Mouse (Mus musculus) intestine, embryonic 15.5 days (tissue): ENCODE measurements around the gene Fam117b. TPM values are rescaled to one million over a fixed set of nuclear protein-coding genes. Genes with fewer than 3 reads are reported as not detected.

Experiments
- ATAC-seq: fragments of 200-750 bp; cut with Nextera tagmentation; 2 replicates; pipeline ENCODE4 v1.8.0; 2017; ENCODE audit warnings: moderate TSS enrichment, moderate library complexity
- H3K27ac ChIP-seq: fragments of 300-500 bp; sonication (generic); 2 replicates; pipeline ENCODE4 v1.5.1; 2015; ENCODE audit warnings: mild to moderate bottlenecking, inconsistent platforms
- H3K27me3 ChIP-seq: fragments of 300-500 bp; sonication (generic); replicated peaks from 2 replicates; pipeline ENCODE4 v1.6.1; 2015; ENCODE audit warnings: inconsistent platforms
- H3K36me3 ChIP-seq: fragments of 300-500 bp; sonication (generic); 2 replicates; pipeline ENCODE4 v1.6.1; 2015; ENCODE audit warnings: inconsistent platforms
- H3K4me1 ChIP-seq: fragments of 300-500 bp; sonication (generic); replicated peaks from 2 replicates; pipeline ENCODE4 v1.6.1; 2015; ENCODE audit warnings: inconsistent platforms
- H3K4me2 ChIP-seq: fragments of 300-500 bp; sonication (generic); replicated peaks from 2 replicates; pipeline ENCODE4 v1.6.1; 2015; ENCODE audit warnings: mild to moderate bottlenecking, inconsistent platforms
- H3K4me3 ChIP-seq: fragments of 300-500 bp; sonication (generic); replicated peaks from 2 replicates; pipeline ENCODE4 v1.5.1; 2015; ENCODE audit warnings: inconsistent platforms
- H3K9ac ChIP-seq: fragments of 300-500 bp; sonication (generic); 2 replicates; pipeline ENCODE4 v1.6.1; 2015; ENCODE audit warnings: inconsistent platforms
- H3K9me3 ChIP-seq: fragments of 300-500 bp; sonication (generic); 2 replicates; pipeline ENCODE4 v1.6.1; 2016; ENCODE audit warnings: inconsistent platforms
- WGBS: fragments of 180-500 bp; shearing (Covaris S2); methylation state at CpG from one replicate; pipeline ENCODE4 v1.1.7; 2015; 5-methylcytosine and 5-hydroxymethylcytosine counted together
- polyA plus RNA-seq: library from polyadenylated mRNA; unstranded; fragments of >200 nt; fragmentation: Nextera tagmentation; extraction: Ambion mirVana; gene quantifications from 2 replicates; pipeline ENCODE4 v1.2.1, GENCODE M21; 2015

The Fam117b gene
- polyA plus RNA-seq, 1 experiment from 2014 or later = 7.8 TPM

GRCm38 (mm10) chr1:59899679-59900078 lies 13.1 kb upstream of the Fam117b start:
- no peaks in the 10 kb centered on the region for H3K27me3 ChIP-seq
- peaks cover 3% of the 10 kb centered on the region; the same call in 1 of the 2 replicates for H3K4me1 ChIP-seq
- H3K27ac ChIP-seq = 0 out of 2 replicates have a peak overlapping the region, but pooled peaks have one; percentile 17
- H3K4me2 ChIP-seq = no peak overlapping the region
- no peaks in the 10 kb centered on the region for H3K9me3 ChIP-seq
- no peaks in the 10 kb centered on the region for H3K36me3 ChIP-seq
- no peak overlapping the region for H3K9ac ChIP-seq
- H3K4me3 ChIP-seq = no peak overlapping the region
- peak; percentile 58 for ATAC-seq
- 58% methylated on average over 2 of the region's 2 CpGs for WGBS

GRCm38 (mm10) chr1:59901082-59901876 lies 11.5 kb upstream of the Fam117b start:
- no peaks in the 10 kb centered on the region for H3K9me3 ChIP-seq
- H3K27ac ChIP-seq = no peak overlapping the region
- peaks cover 3% of the 10 kb centered on the region; the same call in 1 of the 2 replicates for H3K4me1 ChIP-seq
- H3K4me3 ChIP-seq = no peak overlapping the region
- H3K4me2 ChIP-seq = no peak overlapping the region
- no peaks in the 10 kb centered on the region for H3K27me3 ChIP-seq
- H3K36me3 ChIP-seq = no peaks in the 10 kb centered on the region
- H3K9ac ChIP-seq = no peak overlapping the region
- 84% methylated on average over 5 of the region's 5 CpGs for WGBS
- ATAC-seq = no peak

GRCm38 (mm10) chr1:59902634-59903033 lies 10.2 kb upstream of the Fam117b start:
- H3K4me3 ChIP-seq = no peak overlapping the region
- H3K9ac ChIP-seq = no peak overlapping the region
- H3K4me1 ChIP-seq = peaks cover 3% of the 10 kb centered on the region; the same call in 1 of the 2 replicates
- no peaks in the 10 kb centered on the region for H3K27me3 ChIP-seq
- H3K36me3 ChIP-seq = no peaks in the 10 kb centered on the region
- ATAC-seq = peak; percentile 44; the same call in 1 of the 2 replicates
- no peaks in the 10 kb centered on the region for H3K9me3 ChIP-seq
- no peak overlapping the region for H3K27ac ChIP-seq
- no peak overlapping the region for H3K4me2 ChIP-seq
- WGBS = 15% methylated on average over 3 of the region's 3 CpGs

- no peaks in the 10 kb centered on the region for H3K36me3 ChIP-seq
- H3K9ac ChIP-seq = no peak overlapping the region
- no peaks in the 10 kb centered on the region for H3K27me3 ChIP-seq
- ATAC-seq = no peak
- no peaks in the 10 kb centered on the region for H3K9me3 ChIP-seq
- no peak overlapping the region for H3K4me3 ChIP-seq
- no peak overlapping the region for H3K27ac ChIP-seq
- 92% methylated on average over 6 of the region's 6 CpGs for WGBS
- H3K4me1 ChIP-seq = no peaks in the 10 kb centered on the region; the same call in 1 of the 2 replicates
- no peak overlapping the region for H3K4me2 ChIP-seq
Measured at GRCm38 (mm10) chr1:59904630-59905295, 8.0 kb upstream of the Fam117b start.

- Histone ChIP-seq H3K9me3 (no peaks in the 10 kb centered on the region), H3K4me1 (no peaks in the 10 kb centered on the region; the same call in 1 of the 2 replicates), H3K36me3 (no peaks in the 10 kb centered on the region), H3K9ac (no peak overlapping the region), H3K27me3 (no peaks in the 10 kb centered on the region), H3K4me2 (no peak overlapping the region), H3K27ac (no peak overlapping the region), H3K4me3 (no peak overlapping the region)
- no peak for ATAC-seq
- 83% methylated on average over 2 of the region's 2 CpGs for WGBS
Measured at GRCm38 (mm10) chr1:59905916-59906315, 6.9 kb upstream of the Fam117b start.

GRCm38 (mm10) chr1:59906819-59907521 lies 5.8 kb upstream of the Fam117b start:
- Histone ChIP-seq H3K4me2 (no peak overlapping the region), H3K36me3 (no peaks in the 10 kb centered on the region), H3K4me3 (no peak overlapping the region), H3K27me3 (no peaks in the 10 kb centered on the region), H3K9ac (no peak overlapping the region), H3K9me3 (no peaks in the 10 kb centered on the region), H3K4me1 (no peaks in the 10 kb centered on the region; the same call in 1 of the 2 replicates), H3K27ac (no peak overlapping the region)
- ATAC-seq = no peak
- 82% methylated on average over 13 of the region's 13 CpGs for WGBS

- H3K27ac ChIP-seq = no peak overlapping the region
- H3K4me3 ChIP-seq = no peak overlapping the region
- H3K27me3 ChIP-seq = no peaks in the 10 kb centered on the region
- WGBS = 28% methylated on average over 2 of the region's 2 CpGs
- H3K4me1 ChIP-seq = no peaks in the 10 kb centered on the region; the same call in 1 of the 2 replicates
- no peaks in the 10 kb centered on the region for H3K36me3 ChIP-seq
- H3K4me2 ChIP-seq = no peak overlapping the region
- no peaks in the 10 kb centered on the region for H3K9me3 ChIP-seq
- no peak for ATAC-seq
- no peak overlapping the region for H3K9ac ChIP-seq
Measured at GRCm38 (mm10) chr1:59907700-59908099, 5.1 kb upstream of the Fam117b start.

- Histone ChIP-seq H3K4me2 (no peak overlapping the region), H3K36me3 (no peaks in the 10 kb centered on the region), H3K27me3 (no peaks in the 10 kb centered on the region), H3K27ac (no peak overlapping the region), H3K9me3 (no peaks in the 10 kb centered on the region), H3K9ac (no peak overlapping the region), H3K4me3 (no peak overlapping the region), H3K4me1 (peaks cover 10% of the 10 kb centered on the region; the same call in 1 of the 2 replicates)
- WGBS = 87% methylated on average over 1 of the region's 1 CpGs
- no peak for ATAC-seq
Measured at GRCm38 (mm10) chr1:59910941-59911340, 1.9 kb upstream of the Fam117b start.

GRCm38 (mm10) chr1:59913195-59913868 lies 526 bp downstream of the Fam117b start:
- Histone ChIP-seq H3K9me3 (no peaks in the 10 kb centered on the region), H3K9ac (peak overlapping the region; percentile 91), H3K4me1 (peaks cover 10% of the 10 kb centered on the region; the same call in 1 of the 2 replicates), H3K36me3 (no peaks in the 10 kb centered on the region), H3K4me2 (peak overlapping the region; percentile 77), H3K27ac (peak overlapping the region; percentile 92), H3K27me3 (no peaks in the 10 kb centered on the region), H3K4me3 (peak overlapping the region; percentile 99)
- ATAC-seq = peak; percentile 66
- 0% methylated on average over 80 of the region's 98 CpGs for WGBS

GRCm38 (mm10) chr1:59913869-59914225 lies 1.0 kb downstream of the Fam117b start:
- peaks cover 10% of the 10 kb centered on the region; the same call in 1 of the 2 replicates for H3K4me1 ChIP-seq
- H3K4me2 ChIP-seq = peak overlapping the region; percentile 77
- peak overlapping the region; percentile 99 for H3K4me3 ChIP-seq
- under 1% methylated on average over 12 of the region's 12 CpGs for WGBS
- H3K9me3 ChIP-seq = no peaks in the 10 kb centered on the region
- H3K27ac ChIP-seq = peak overlapping the region; percentile 92
- ATAC-seq = no peak
- no peaks in the 10 kb centered on the region for H3K27me3 ChIP-seq
- H3K9ac ChIP-seq = peak overlapping the region; percentile 91
- H3K36me3 ChIP-seq = no peaks in the 10 kb centered on the region

GRCm38 (mm10) chr1:59914799-59915198 lies 2.0 kb downstream of the Fam117b start:
- Histone ChIP-seq H3K4me2 (peak overlapping the region; percentile 77), H3K36me3 (no peaks in the 10 kb centered on the region), H3K9ac (no peak overlapping the region), H3K9me3 (no peaks in the 10 kb centered on the region), H3K27ac (no peak overlapping the region), H3K4me1 (peaks cover 10% of the 10 kb centered on the region; the same call in 1 of the 2 replicates), H3K4me3 (no peak overlapping the region), H3K27me3 (no peaks in the 10 kb centered on the region)
- 56% methylated on average over 3 of the region's 3 CpGs for WGBS
- ATAC-seq = no peak
